Mouse (Mus musculus) lung, adult 2 months (tissue): ENCODE measurements around the gene Sp3. TPM values are rescaled to one million over a fixed set of nuclear protein-coding genes. Genes with fewer than 3 reads are reported as not detected.
"Not testable (repeated sequence)": the region's sequence is repeated elsewhere in the genome, so short reads cannot be mapped to it uniquely, and the experiment has no call there.

Experiments used
- DNase-seq: peaks from one replicate; pipeline ENCODE4 v3.0.0; 2022
- H3K4me1 ChIP-seq: fragments of 200-500 bp; 2 replicates; pipeline ENCODE4 v1.6.1; 2011; ENCODE audit warnings: low read length; ENCODE audit not compliant: control insufficient read depth, insufficient read depth
- H3K4me3 ChIP-seq: fragments of 200-500 bp; replicated peaks from 2 replicates; pipeline ENCODE3; 2011; ENCODE audit warnings: low read depth, mild to moderate bottlenecking, control low read depth, low read length; ENCODE audit errors: extremely low read depth
- CTCF ChIP-seq: fragments of 200-500 bp; IDR thresholded peaks from 2 replicates; pipeline ENCODE4 v1.5.1; 2011; ENCODE audit warnings: mild to moderate bottlenecking, low read length, control low read depth; ENCODE audit not compliant: insufficient read depth
- POLR2A ChIP-seq: fragments of 200-500 bp; IDR thresholded peaks from 2 replicates; pipeline ENCODE4 v1.6.1; 2011; ENCODE audit warnings: low read depth, mild to moderate bottlenecking, control low read depth, low read length, borderline replicate concordance; ENCODE audit errors: extremely low read depth
- WGBS: fragments of 180-500 bp; shearing (Covaris S2); methylation state at CpG from one replicate; pipeline ENCODE4 v1.1.7; 2018; 5-methylcytosine and 5-hydroxymethylcytosine counted together
- polyA plus RNA-seq: library from polyadenylated mRNA; depleted of rRNA; stranded (reverse); fragments of >200 nt; gene quantifications from 2 replicates; pipeline ENCODE4 v1.2.3, GENCODE M21; 2012

Gene Sp3
- polyA plus RNA-seq, 1 experiment = 16.5 TPM

- no peak for DNase-seq
- H3K4me1 ChIP-seq = peaks cover 10% of the 10 kb centered on the region
- no peak for TF ChIP-seq CTCF
- no peak for TF ChIP-seq POLR2A
- 10% methylated on average over 9 of the region's 9 CpGs for WGBS
- no peak overlapping the region for H3K4me3 ChIP-seq
Measured at GRCm38 (mm10) chr2:72995346-72996097, 15.3 kb upstream of the Sp3 start.

- 58% methylated on average over 2 of the region's 2 CpGs for WGBS
- H3K4me3 ChIP-seq = no peak overlapping the region
- H3K4me1 ChIP-seq = peaks cover 10% of the 10 kb centered on the region
- no peak for DNase-seq
- TF ChIP-seq POLR2A (no peak), CTCF (no peak)
Measured at GRCm38 (mm10) chr2:72994165-72994564, 13.9 kb upstream of the Sp3 start.

- peaks cover 10% of the 10 kb centered on the region for H3K4me1 ChIP-seq
- 97% methylated on average over 17 of the region's 17 CpGs for WGBS
- no peak for DNase-seq
- TF ChIP-seq CTCF (no peak), POLR2A (no peak)
- H3K4me3 ChIP-seq = no peak overlapping the region
Measured at GRCm38 (mm10) chr2:72992497-72992896, 12.3 kb upstream of the Sp3 start.

GRCm38 (mm10) chr2:72988945-72989344 is 8.7 kb upstream of the Sp3 start:
- not testable (repeated sequence) for DNase-seq
- 85% methylated on average over 9 of the region's 9 CpGs for WGBS

GRCm38 (mm10) chr2:72986616-72987015 is 6.4 kb upstream of the Sp3 start, which contains the start of gene Gm11084:
TSS of gene Gm11084 (minus strand) at chr2:72986716.
- TF ChIP-seq CTCF = no peak
- TF ChIP-seq POLR2A = no peak
- Histone ChIP-seq H3K4me3 (no peak within 1 kb of the TSS), H3K4me1 (no peaks in the 10 kb centered on the region; the same call in 1 of the 2 replicates)
- 92% methylated on average over 5 of the region's 5 CpGs for WGBS
- DNase-seq = no peak

More at GRCm38 (mm10) chr2:72988945-72989344, 8.7 kb upstream of the Sp3 start:
- H3K4me3 ChIP-seq, H3K4me1 ChIP-seq: not testable (repeated sequence)

GRCm38 (mm10) chr2:72985516-72985915 is 5.3 kb upstream of the Sp3 start:
- Histone ChIP-seq H3K4me1 (no peaks in the 10 kb centered on the region; the same call in 1 of the 2 replicates), H3K4me3 (no peak overlapping the region)
- TF ChIP-seq CTCF = no peak
- no peak for TF ChIP-seq POLR2A
- 56% methylated on average over 1 of the region's 1 CpGs for WGBS
- DNase-seq = no peak

- 61% methylated on average over 4 of the region's 4 CpGs for WGBS
- no peak overlapping the region for H3K4me3 ChIP-seq
- no peaks in the 10 kb centered on the region; the same call in 1 of the 2 replicates for H3K4me1 ChIP-seq
- TF ChIP-seq CTCF (no peak), POLR2A (no peak)
- DNase-seq = no peak
Measured at GRCm38 (mm10) chr2:72984806-72985205, 4.6 kb upstream of the Sp3 start.

GRCm38 (mm10) chr2:72983211-72983610 is 3.0 kb upstream of the Sp3 start:
- no peak overlapping the region for H3K4me3 ChIP-seq
- 69% methylated on average over 3 of the region's 3 CpGs for WGBS

GRCm38 (mm10) chr2:72982110-72982785 is 2.0 kb upstream of the Sp3 start:
- no peak for TF ChIP-seq CTCF
- TF ChIP-seq POLR2A = no peak
- H3K4me3 ChIP-seq = no peak overlapping the region
- DNase-seq = no peak
- 81% methylated on average over 7 of the region's 7 CpGs for WGBS
- peaks cover 4% of the 10 kb centered on the region for H3K4me1 ChIP-seq

More at GRCm38 (mm10) chr2:72983211-72983610, 3.0 kb upstream of the Sp3 start:
- no peaks in the 10 kb centered on the region; the same call in 1 of the 2 replicates for H3K4me1 ChIP-seq
- DNase-seq = no peak
- no peak for TF ChIP-seq CTCF
- TF ChIP-seq POLR2A = no peak
